Mouse (Mus musculus) embryonic fibroblast, embryonic 13.5 days (primary cell): ENCODE measurements around the gene Arpc2. TPM values are rescaled to one million over a fixed set of nuclear protein-coding genes. Genes with fewer than 3 reads are reported as not detected.

Experiments used
- H3K27ac ChIP-seq: 2 replicates; pipeline ENCODE4 v1.5.1; 2012; ENCODE audit warnings: low read length, control low read depth, inconsistent platforms; ENCODE audit not compliant: insufficient read depth
- H3K4me1 ChIP-seq: 2 replicates; pipeline ENCODE4 v1.6.1; 2011; ENCODE audit warnings: low read length; ENCODE audit not compliant: control insufficient read depth, insufficient read depth
- H3K4me3 ChIP-seq: 2 replicates; pipeline ENCODE4 v1.5.1; 2011; ENCODE audit warnings: mild to moderate bottlenecking, control low read depth, low read length; ENCODE audit not compliant: insufficient read depth
- CTCF ChIP-seq: IDR thresholded peaks from 2 replicates; pipeline ENCODE4 v1.5.1; 2011; ENCODE audit warnings: mild to moderate bottlenecking, control low read depth, low read length, moderate library complexity, borderline replicate concordance; ENCODE audit not compliant: insufficient read depth
- POLR2A ChIP-seq: IDR thresholded peaks from 2 replicates; pipeline ENCODE4 v1.6.1; 2011; ENCODE audit warnings: low read depth, mild to moderate bottlenecking, control low read depth, low read length, moderate library complexity
- polyA plus RNA-seq: library from polyadenylated mRNA; stranded (reverse); fragments of >200 nt; gene quantifications from 2 replicates; pipeline ENCODE4 v1.2.4, GENCODE M21; 2011; ENCODE audit warnings: low read depth; ENCODE audit not compliant: missing spikeins, insufficient read length

The Arpc2 gene
- polyA plus RNA-seq, 1 experiment: 446 TPM

GRCm38 (mm10) chr1:74238136-74238535, 2.3 kb downstream of the Arpc2 start:
- Histone ChIP-seq H3K4me3 (peak overlapping the region; percentile 98), H3K4me1 (peaks cover 11% of the 10 kb centered on the region; the same call in 1 of the 2 replicates), H3K27ac (peak overlapping the region; percentile 77; the same call in 1 of the 2 replicates)
- TF ChIP-seq CTCF (no peak), POLR2A (no peak)

DNA sequence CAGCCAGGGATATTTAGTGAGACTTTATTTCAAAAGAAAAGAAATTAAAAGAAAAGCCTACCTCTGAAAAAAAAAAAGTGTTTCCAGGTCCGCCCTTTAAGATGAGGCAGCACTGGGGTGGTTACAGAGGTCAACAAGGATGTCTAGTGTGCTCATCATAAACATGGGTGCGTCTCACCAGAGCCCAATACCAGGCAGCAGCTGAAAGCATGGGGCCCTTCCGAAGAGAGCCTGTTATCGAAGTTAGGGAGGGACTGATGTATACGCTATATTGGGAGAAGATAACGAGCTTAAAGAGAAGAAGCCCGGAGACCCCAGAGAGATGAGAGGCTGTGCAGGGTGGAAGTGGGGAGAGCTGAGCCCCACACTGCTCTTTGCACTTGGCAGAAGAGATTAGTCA, 3.3 kb downstream of the Arpc2 start:
- H3K4me3 ChIP-seq: peak overlapping the region; percentile 15
- TF ChIP-seq POLR2A: no peak
- TF ChIP-seq CTCF: no peak
- 0 out of 2 replicates have a peak overlapping the region, but pooled peaks have one; percentile 2 for H3K27ac ChIP-seq
- H3K4me1 ChIP-seq: peaks cover 11% of the 10 kb centered on the region; the same call in 1 of the 2 replicates

DNA sequence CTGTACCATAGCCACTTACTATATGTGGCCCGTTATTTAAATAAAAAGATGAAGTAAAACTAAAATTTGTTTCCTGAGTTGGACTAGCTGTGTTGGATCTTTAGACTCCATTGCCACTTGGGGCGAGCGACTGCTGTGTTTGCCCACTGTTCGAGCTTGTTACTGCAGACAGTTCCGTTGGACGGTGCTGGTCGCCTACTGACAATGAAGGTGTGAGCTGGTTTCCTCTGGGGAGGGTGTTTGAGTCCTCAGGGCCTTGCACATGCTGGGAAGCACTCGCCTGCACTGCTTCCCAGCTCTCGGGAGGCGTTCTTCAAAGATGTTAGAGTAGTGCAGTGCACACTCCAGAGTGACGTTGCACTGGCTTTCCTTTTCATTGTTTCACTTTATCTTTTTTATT, 3.7 kb downstream of the Arpc2 start:
- TF ChIP-seq CTCF (no peak), POLR2A (no peak)
- Histone ChIP-seq H3K4me1 (peaks cover 11% of the 10 kb centered on the region; the same call in 1 of the 2 replicates), H3K4me3 (peak overlapping the region; percentile 15; the same call in 1 of the 2 replicates), H3K27ac (0 out of 2 replicates have a peak overlapping the region, but pooled peaks have one; percentile 2)

GRCm38 (mm10) chr1:74240311-74240710, 4.4 kb downstream of the Arpc2 start:
- H3K27ac ChIP-seq: peak overlapping the region; percentile 11; the same call in 1 of the 2 replicates
- H3K4me1 ChIP-seq: peaks cover 12% of the 10 kb centered on the region
- H3K4me3 ChIP-seq: no peak overlapping the region
- TF ChIP-seq CTCF: no peak
- TF ChIP-seq POLR2A: no peak

DNA sequence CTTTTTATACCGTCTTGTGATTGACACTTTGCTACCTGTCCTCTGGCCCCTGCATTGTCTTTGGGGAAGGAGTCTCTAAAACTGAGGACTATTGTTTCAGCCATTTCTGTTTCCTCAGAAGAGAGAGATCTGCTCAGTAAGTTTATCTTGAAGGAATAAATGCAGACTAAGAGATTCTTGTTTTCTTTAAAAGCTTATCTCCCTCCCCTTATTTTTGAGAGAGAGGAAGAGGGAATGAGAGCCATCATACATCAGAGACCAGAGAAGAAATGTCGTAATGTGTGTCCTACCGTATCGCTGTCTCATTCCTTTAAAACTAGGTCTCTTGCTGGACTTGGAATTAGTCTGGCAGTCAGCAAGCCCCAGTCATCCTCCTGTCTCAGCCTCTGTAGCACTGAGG, 4.9 kb downstream of the Arpc2 start:
- Histone ChIP-seq H3K27ac (peak overlapping the region; percentile 11; the same call in 1 of the 2 replicates), H3K4me1 (peaks cover 13% of the 10 kb centered on the region), H3K4me3 (no peak overlapping the region)
- TF ChIP-seq CTCF (no peak), POLR2A (no peak)

GRCm38 (mm10) chr1:74245525-74245924, 9.6 kb downstream of the Arpc2 start:
- H3K27ac ChIP-seq: no peak overlapping the region
- no peak overlapping the region for H3K4me3 ChIP-seq
- TF ChIP-seq CTCF: no peak
- no peak for TF ChIP-seq POLR2A

DNA sequence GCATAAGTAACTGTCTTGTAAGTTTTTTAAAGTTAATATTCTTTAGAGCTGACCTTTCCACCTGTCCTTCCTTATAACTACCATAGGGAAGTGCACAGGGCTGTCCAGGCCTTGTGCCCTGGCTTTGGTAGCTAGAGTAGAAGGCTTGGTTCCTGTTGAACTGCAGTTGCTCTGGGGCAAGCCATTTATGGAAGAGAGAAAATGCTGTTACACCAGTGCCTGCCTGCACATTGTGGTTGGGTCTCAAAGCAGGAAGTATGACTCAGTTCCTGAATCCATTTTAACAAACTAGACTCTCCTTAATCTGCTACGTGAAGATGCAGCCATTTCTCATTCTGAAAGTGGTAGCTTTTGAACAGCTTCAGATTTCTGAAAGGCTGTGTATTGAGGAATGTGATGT, 12.9 kb downstream of the Arpc2 start:
- no peak for TF ChIP-seq CTCF
- TF ChIP-seq POLR2A: no peak
- peak overlapping the region; percentile 99 for H3K27ac ChIP-seq
- peaks cover 14% of the 10 kb centered on the region for H3K4me1 ChIP-seq
- H3K4me3 ChIP-seq: no peak overlapping the region

More at GRCm38 (mm10) chr1:74245525-74245924, 9.6 kb downstream of the Arpc2 start:
- H3K4me1 ChIP-seq: peaks cover 17% of the 10 kb centered on the region

DNA sequence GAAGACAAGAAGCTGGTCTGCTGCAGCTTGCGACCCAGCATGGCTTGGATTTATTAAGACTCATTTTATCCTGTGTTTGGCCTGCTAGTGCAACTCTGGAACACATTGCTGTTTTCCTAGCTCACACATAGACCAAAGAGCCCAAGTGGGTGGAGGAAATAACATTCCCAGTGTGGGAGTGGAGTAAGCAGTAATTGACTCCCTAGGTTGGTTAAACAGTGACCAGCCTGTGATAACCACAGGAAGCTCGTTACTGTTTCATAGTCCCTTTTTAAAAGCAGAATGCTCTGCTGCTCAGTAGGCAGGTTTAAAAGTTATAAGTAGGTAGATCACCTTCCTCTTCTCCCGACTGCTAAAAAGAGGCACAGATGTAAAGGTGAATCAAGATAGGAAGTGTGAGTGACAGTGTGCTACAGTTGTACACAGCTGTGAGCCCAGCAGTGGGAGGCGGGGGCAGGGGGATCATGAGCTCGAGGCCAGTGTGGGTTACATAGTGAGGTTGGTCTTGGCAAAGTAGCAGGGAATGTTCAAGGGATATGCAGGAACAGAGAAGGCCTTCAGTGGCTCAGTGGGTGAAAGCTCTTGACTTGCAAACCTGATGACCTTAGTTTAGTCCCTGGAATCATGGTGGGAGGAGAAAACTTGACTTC, 13.6 kb downstream of the Arpc2 start:
- Histone ChIP-seq H3K27ac (peak overlapping the region; percentile 99), H3K4me1 (peaks cover 14% of the 10 kb centered on the region), H3K4me3 (no peak overlapping the region)
- TF ChIP-seq CTCF: no peak
- no peak for TF ChIP-seq POLR2A

GRCm38 (mm10) chr1:74250096-74250495, 14.2 kb downstream of the Arpc2 start:
- no peak overlapping the region for H3K4me3 ChIP-seq
- TF ChIP-seq POLR2A (no peak), CTCF (no peak)
- H3K27ac ChIP-seq: peak overlapping the region; percentile 99
- peaks cover 14% of the 10 kb centered on the region for H3K4me1 ChIP-seq

GRCm38 (mm10) chr1:74255704-74256345, 19.9 kb downstream of the Arpc2 start:
- Histone ChIP-seq H3K4me1 (no peaks in the 10 kb centered on the region), H3K4me3 (no peak overlapping the region), H3K27ac (no peak overlapping the region)
- TF ChIP-seq CTCF (no peak), POLR2A (no peak)
